Mouse (Mus musculus): ENCODE measurements around the gene Sh3bgrl3. TPM values are rescaled to one million over a fixed set of nuclear protein-coding genes. Genes with fewer than 3 reads are reported as not detected.

Gene Sh3bgrl3
- total RNA-seq, 2 experiments from 2014 or later = 292 to 301 TPM

- DNase-seq (ENCODE audit: low spot score in 2 of 2) = no peak
These were observed 15.1 kb downstream of the Sh3bgrl3 start for GRCm38 (mm10) chr4:134113356-134113994.

- DNase-seq (ENCODE audit: low spot score in 2 of 2) = no peak
These were observed 16.2 kb downstream of the Sh3bgrl3 start for GRCm38 (mm10) chr4:134112403-134112802.

GRCm38 (mm10) chr4:134110653-134111052, 17.9 kb downstream of the Sh3bgrl3 start:
- DNase-seq (ENCODE audit: low spot score in 2 of 2) = no peak

GRCm38 (mm10) chr4:134108196-134108595, 20.4 kb downstream of the Sh3bgrl3 start:
- no peak for DNase-seq (ENCODE audit: low spot score in 2 of 2)

- DNase-seq (ENCODE audit: low spot score in 2 of 2) = no peak
These were observed 20.9 kb downstream of the Sh3bgrl3 start for GRCm38 (mm10) chr4:134107730-134108129.

- DNase-seq (ENCODE audit: low spot score in 2 of 2) = no peak
These were observed 22.5 kb downstream of the Sh3bgrl3 start for GRCm38 (mm10) chr4:134106105-134106504.

DNA sequence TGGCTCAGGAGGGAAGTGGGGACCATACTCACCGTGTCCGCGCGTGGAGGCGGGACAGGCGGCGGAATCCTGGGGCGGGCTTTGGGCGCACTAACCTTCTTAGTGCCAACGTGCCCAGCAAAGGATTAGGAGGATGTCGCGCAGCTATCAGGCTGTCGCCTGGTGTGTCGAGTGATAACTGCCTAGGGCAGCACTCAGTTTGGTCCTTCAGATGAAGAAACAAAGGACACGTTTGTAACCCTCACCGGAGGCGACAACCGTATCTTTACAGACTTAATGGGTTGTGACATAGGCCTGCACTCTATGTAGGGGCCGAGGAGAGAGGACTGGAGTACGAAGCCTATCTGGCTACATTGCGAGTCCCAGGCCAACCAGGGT, 25.9 kb downstream of the Sh3bgrl3 start:
- no peak for DNase-seq (ENCODE audit: low spot score in 2 of 2)

DNA sequence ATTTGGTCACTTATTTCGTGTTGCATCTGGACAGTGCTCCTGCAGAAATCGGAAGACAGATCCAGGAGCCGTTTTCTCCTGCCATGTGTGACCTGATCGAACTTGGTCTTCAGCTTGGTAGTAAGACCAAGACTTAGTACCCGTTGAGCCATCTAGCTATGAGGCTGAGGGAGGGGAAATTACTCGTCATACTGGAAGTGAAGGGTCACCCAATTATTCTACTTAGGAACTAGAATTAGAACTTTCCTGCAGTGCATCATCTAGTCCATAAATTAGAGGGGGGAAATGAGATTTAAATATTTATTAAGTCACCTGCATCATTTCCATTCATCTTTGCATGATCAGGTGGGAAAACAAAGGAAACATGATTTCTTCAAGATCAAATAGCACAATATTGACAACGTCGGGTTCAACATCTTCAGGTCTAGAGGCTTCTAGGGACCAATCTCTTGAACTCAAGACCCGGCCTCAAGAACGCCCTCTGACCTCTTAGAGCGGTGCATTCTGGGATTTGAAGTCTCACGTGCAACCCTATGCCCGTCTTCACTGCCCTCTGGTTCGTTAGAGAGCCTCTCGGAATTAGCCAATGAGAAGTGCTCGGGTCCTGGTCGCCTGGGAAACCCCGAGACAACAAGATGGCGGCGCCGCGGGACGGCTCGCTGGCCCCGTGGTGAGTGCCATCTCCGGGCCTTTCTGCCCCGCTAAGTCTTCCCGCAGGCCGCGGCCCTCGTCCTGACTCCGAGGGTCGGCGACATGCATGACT, 26.4 kb downstream of the Sh3bgrl3 start, which contains the start of gene Ubxn11:
Gene Ubxn11, plus strand, starts transcription at position 592 of the 763 bp plus-strand sequence.
- peak; percentile 83 to 88 for DNase-seq (ENCODE audit: low spot score in 2 of 2)

DNA sequence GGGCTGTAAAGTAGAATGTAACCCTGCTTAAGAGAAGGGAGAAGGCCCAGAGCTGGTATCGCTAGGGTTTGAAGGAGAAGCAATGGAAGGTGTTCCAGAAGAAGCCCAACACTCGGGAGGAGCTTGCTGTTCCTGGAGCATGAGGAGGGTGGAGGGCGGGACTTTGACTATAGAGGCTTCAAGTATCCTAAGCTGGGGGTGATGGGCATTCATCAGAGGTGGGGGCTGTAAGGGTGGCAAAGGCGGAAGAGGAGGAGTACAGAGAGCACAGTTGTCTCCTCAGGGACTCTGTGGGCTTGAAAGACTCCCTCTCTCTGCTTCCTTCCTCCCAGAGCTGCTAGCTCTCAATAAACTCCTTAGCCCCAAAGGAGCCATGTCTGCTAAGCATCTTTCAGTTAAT, 28.3 kb downstream of the Sh3bgrl3 start:
- DNase-seq (ENCODE audit: low spot score in 2 of 2) = no peak

DNA sequence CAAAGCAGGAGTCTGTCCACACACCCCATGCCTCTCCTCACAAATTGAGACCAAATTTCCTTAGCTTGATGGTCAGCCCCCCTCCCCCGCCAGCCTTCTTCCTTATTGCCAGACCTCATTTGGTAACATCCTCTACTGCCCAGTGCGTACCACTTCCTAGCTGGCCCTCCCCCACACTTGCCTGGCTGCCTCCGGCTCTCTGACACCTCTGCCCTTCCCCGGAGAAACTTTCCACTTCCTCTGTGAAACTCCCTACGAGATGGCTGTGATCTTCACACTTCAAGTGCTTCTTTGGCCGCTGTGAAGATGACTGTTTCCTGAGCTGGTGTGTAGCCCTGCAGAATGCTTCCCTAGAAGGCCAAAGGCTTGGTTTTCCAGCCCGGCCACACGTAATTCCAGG, 30.0 kb downstream of the Sh3bgrl3 start:
- DNase-seq (ENCODE audit: low spot score in 2 of 2) = no peak

DNA sequence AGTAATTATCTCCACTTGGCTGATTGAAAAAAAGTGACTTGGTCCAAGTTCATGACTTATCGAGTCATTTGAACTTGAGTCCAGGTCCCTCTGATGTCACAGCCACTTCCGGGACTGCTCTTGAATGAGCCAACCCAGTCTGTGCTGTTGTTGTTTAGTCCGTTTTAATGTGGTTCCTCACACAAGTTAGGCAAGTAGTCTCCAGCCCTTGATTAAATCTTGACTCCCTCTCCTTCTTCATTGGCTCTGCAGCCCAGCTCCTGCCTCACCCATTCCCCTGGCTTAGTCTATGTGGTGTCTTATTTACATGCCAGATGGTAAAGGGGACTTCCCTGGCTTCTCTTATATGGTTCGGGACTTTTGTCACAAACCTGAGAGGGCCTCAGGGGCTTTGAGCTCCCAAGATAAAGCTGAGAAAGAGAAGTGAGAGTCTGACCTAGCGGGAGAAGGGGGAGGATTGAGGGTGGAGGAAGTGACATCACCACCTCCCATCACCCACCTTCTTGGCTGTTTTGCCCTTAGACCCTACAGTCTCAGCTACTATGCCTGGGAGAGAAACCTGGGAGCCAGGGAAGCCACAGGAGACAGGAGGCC, 31.5 kb downstream of the Sh3bgrl3 start:
- no peak for DNase-seq (ENCODE audit: low spot score in 2 of 2)

- no peak for DNase-seq (ENCODE audit: low spot score in 2 of 2)
These were observed 32.5 kb downstream of the Sh3bgrl3 start for GRCm38 (mm10) chr4:134096120-134096519.

- no peak for DNase-seq (ENCODE audit: low spot score in 2 of 2)
These were observed 33.6 kb downstream of the Sh3bgrl3 start, which contains the start of gene Cd52 for GRCm38 (mm10) chr4:134094923-134095547. Cd52 (minus strand) TSS chr4:134095082.

- no peak for DNase-seq (ENCODE audit: low spot score in 2 of 2)
These were observed 34.5 kb downstream of the Sh3bgrl3 start for GRCm38 (mm10) chr4:134094004-134094564.

DNA sequence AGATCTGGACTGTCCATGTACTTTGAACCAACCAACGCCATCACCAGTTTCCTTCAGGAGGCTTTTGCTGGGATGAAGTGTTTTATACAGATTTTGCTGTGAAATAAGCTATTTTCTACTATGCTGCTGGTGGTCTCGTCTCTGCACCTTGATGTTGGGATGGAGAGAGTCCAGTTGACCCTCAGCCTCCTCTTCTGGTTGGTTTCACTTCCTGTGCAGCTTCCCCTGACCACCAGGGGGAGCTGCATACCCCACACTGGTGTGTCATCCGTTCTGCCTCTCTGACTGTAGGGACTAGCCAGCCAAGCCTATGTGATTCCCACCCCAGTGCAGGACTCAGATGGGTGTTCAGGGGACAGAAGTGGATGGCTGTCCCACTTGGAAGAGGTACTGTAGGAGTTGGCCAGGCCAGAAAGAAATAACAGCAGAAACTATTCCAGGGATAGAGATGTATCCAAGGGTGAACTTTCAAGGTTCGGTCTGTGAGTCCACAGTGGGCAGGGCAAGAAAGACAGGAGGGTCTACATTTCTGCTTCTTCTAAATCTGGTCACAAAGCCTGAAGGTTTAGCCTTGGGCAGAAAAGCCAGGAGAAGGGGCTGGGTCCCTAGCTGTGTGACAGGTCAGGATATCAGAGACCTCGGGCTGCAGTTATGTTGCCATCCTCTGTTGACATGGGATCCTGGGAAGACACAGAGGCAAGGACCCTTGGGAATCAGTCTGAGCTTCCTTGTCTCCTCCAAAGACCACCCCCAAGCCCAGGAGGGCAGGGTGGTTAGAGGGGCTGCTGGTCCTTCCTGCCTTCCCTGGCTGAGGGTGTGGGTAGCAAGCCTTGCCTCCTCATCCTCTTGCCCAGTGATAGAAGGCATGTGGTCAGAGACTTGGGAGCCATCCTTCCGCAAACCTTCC, 36.0 kb downstream of the Sh3bgrl3 start:
- DNase-seq (ENCODE audit: low spot score in 2 of 2) = peak; percentile 43 to 55

GRCm38 (mm10) chr4:134091225-134091529, 37.4 kb downstream of the Sh3bgrl3 start:
- no peak for DNase-seq (ENCODE audit: low spot score in 2 of 2)

DNA sequence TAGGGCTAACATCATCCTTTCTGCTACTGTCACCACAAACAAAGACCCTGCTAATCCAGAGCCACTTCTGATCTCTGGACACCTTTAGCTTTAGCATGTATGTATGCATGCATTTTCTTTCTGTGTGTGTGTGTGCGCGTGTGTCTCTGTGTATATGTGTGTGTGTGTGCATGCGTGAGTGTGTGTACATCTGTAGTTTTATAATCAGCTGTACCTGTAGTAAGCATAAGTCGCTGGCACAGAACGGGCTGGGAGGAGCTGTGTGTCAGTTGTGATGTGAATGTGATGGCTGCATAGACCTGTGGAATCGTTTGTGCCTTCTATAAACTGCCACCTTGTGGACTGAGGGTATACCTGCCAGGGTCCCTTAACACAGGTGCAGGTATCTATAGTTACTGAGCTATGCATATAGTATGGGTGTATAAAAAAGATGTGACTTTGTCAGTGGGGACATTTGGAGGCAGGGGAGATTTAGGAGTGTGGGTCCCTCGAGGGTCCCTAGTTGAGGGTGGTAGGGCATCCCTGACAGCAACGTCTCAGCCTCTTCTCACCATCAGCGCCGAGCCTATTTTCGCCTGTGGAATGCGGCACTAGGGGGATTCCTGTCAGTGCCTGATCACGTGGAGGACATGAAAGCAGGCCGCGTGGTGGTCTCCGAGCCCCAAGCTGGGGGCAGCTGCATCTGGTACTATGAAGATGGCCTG, 37.9 kb downstream of the Sh3bgrl3 start:
- no peak for DNase-seq (ENCODE audit: low spot score in 2 of 2)

- DNase-seq (ENCODE audit: low spot score in 2 of 2) = no peak
These were observed 39.6 kb downstream of the Sh3bgrl3 start for GRCm38 (mm10) chr4:134089029-134089428.

GRCm38 (mm10) chr4:134087412-134087811, 41.2 kb downstream of the Sh3bgrl3 start:
- no peak for DNase-seq (ENCODE audit: low spot score in 2 of 2)

DNA sequence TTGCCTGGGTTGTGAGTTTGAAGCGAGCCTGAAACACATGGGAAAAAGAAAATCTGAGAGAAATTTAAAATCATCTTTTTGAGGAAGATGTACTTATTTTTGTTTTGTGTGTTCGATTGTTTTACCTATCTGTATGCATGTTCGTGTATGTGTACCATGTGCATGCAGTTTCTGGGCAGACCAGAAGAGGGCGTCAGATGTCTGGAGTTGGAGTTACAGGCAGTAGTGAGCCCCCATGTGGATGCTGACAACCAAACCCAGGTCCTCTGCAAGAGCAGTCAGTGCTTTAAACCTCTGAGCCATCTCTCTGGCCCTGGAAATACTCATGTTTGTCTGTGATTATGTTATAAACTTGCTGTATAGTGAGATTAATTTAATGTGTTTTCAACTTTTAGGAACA, 43.6 kb downstream of the Sh3bgrl3 start:
- DNase-seq (ENCODE audit: low spot score in 2 of 2) = no peak

Data from layer of hippocampus, postnatal 10 days (tissue).